ENCODE assay signal across 12 mouse cellular contexts in the genomic region with DNA sequence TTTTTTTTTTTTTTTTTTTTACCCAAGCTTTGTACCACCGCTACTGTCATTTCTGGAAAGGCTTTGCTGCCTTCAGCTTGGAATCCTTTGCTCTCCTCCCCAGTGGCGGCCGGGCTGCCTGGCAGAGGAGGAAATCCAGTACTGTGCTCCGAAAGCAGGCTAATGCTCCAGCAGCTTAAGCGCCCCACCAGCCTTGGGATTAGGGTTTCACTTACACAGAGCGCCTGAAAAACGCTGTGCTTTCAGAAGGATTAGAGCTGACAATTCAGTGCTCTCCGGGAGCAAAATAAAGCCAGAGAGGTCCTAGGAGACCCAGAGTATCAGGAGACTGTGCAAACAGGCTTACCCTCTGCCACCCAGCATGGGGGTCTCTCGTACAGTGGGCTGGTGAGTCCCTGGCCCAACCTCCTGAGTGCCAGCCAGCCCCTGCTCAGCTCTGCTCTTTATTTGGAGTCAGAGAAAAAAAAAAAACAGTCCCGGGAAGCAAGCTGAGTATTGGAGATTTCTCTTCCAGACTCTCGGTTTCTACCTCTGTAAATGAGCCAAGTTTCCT.
A peak's percentile ranks its signal among the peaks of the same experiment; 100 is the strongest.
DNase-seq lines count a peak whose midpoint lies in the region; ATAC-seq and TF ChIP-seq lines count a peak whose summit lies in the region.
"Had no signal": no experiment of that assay in that cellular context is flagged by ENCODE, and none has a peak within 500 bp of the region (broad histone marks: within the 10 kb centered on the region; RNA-seq: fewer than 3 reads in every experiment).

No protein-coding gene starts in this region.

- H3K27ac ChIP-seq in forebrain, embryonic 12.5 days = no peak overlapping the region
- H3K27ac ChIP-seq in forebrain, embryonic 15.5 days (replicated peaks) = no peak overlapping the region
- H3K27ac ChIP-seq in lung, embryonic 15.5 days = no peak overlapping the region
- H3K27ac ChIP-seq in midbrain, embryonic 11.5 days (ENCODE audit: low read depth, low read length) = no peak overlapping the region
- H3K27ac ChIP-seq in stomach, postnatal 0 days (replicated peaks) = no peak overlapping the region
- H3K27ac ChIP-seq: kidney, postnatal 0 days had no signal

- 9% methylated on average over 11 of the region's 11 CpGs for WGBS in forebrain, embryonic 12.5 days
- WGBS in forebrain, embryonic 15.5 days = 7% methylated on average over 11 of the region's 11 CpGs
- WGBS in lung, embryonic 15.5 days = 13% methylated on average over 11 of the region's 11 CpGs
- 4% methylated on average over 11 of the region's 11 CpGs for WGBS in midbrain, embryonic 11.5 days
- WGBS in stomach, postnatal 0 days = 12% methylated on average over 11 of the region's 11 CpGs

- H3K36me3 ChIP-seq in forebrain, embryonic 12.5 days (replicated peaks) = no peaks in the 10 kb centered on the region
- no peaks in the 10 kb centered on the region for H3K36me3 ChIP-seq in forebrain, embryonic 15.5 days
- H3K36me3 ChIP-seq in lung, embryonic 15.5 days = no peaks in the 10 kb centered on the region
- H3K36me3 ChIP-seq in midbrain, embryonic 11.5 days (ENCODE audit: control insufficient read depth, insufficient read depth, low read length) = no peaks in the 10 kb centered on the region
- no peaks in the 10 kb centered on the region for H3K36me3 ChIP-seq in stomach, postnatal 0 days (ENCODE audit: control insufficient read depth, insufficient read depth, low read length)

- no peak for DNase-seq in lung, postnatal 14 days
- DNase-seq in midbrain, embryonic 11.5 days (ENCODE audit: low spot score, missing footprints) = peak; percentile 89
- DNase-seq in stomach, postnatal 0 days (ENCODE audit: low spot score) = no peak
- DNase-seq in urinary bladder, postnatal 36 days (ENCODE audit: low spot score in 2 of 2) = no peak
- DNase-seq: B cell, adult 2 months; cerebellum, postnatal 14 days; liver, postnatal 0 days had no signal

- no peak overlapping the region for H3K4me3 ChIP-seq in forebrain, embryonic 12.5 days (replicated peaks)
- no peak overlapping the region for H3K4me3 ChIP-seq in forebrain, embryonic 15.5 days
- no peak overlapping the region for H3K4me3 ChIP-seq in lung, embryonic 15.5 days
- H3K4me3 ChIP-seq in midbrain, embryonic 11.5 days (ENCODE audit: low read depth, low read length) = no peak overlapping the region
- no peak overlapping the region for H3K4me3 ChIP-seq in stomach, postnatal 0 days (ENCODE audit: low read depth, low read length)

- ATAC-seq in forebrain, embryonic 12.5 days (ENCODE audit: low FRiP score) = no peak
- ATAC-seq in forebrain, embryonic 15.5 days (replicated peaks) = no peak
- ATAC-seq in lung, embryonic 15.5 days (ENCODE audit: borderline replicate concordance, extremely low read depth, low FRiP score, low TSS enrichment) = no peak
- peak; percentile 38; the same call in 1 of the 2 replicates for ATAC-seq in midbrain, embryonic 11.5 days (ENCODE audit: low FRiP score)
- ATAC-seq in stomach, postnatal 0 days (ENCODE audit: low FRiP score, low TSS enrichment) = no peak
- ATAC-seq in CD4-positive, CD25-positive, alpha-beta regulatory T cell, adult 4 months = no peak
- ATAC-seq: liver, postnatal 0 days had no signal

- H3K4me2 ChIP-seq in forebrain, embryonic 12.5 days = 0 out of 2 replicates have a peak overlapping the region, but pooled peaks have one; percentile 11
- H3K4me2 ChIP-seq in forebrain, embryonic 15.5 days (replicated peaks) = no peak overlapping the region
- 0 out of 2 replicates have a peak overlapping the region, but pooled peaks have one; percentile 3 for H3K4me2 ChIP-seq in lung, embryonic 15.5 days
- H3K4me2 ChIP-seq in midbrain, embryonic 11.5 days = peak overlapping the region; percentile 25
- H3K4me2 ChIP-seq in stomach, postnatal 0 days (replicated peaks; ENCODE audit: low read depth) = 0 out of 2 replicates have a peak overlapping the region, but pooled peaks have one; percentile 29

- no peak for TF ChIP-seq CTCF in stomach, postnatal 0 days (IDR thresholded peaks at IDR 0.05; ENCODE audit: low read depth)

- H3K27me3 ChIP-seq in forebrain, embryonic 12.5 days = peaks cover 76% of the 10 kb centered on the region
- peaks cover 8% of the 10 kb centered on the region; the same call in 1 of the 2 replicates for H3K27me3 ChIP-seq in forebrain, embryonic 15.5 days
- H3K27me3 ChIP-seq in lung, embryonic 15.5 days = peaks cover 4% of the 10 kb centered on the region; the same call in 1 of the 2 replicates
- H3K27me3 ChIP-seq in midbrain, embryonic 11.5 days (ENCODE audit: control insufficient read depth, insufficient read depth, low read length) = peaks cover 11% of the 10 kb centered on the region
- H3K27me3 ChIP-seq in stomach, postnatal 0 days (ENCODE audit: control insufficient read depth, insufficient read depth, low read length) = no peaks in the 10 kb centered on the region

- no peak for TF ChIP-seq EP300 in stomach, postnatal 0 days (optimal IDR thresholded peaks at IDR 0.05)

- no peaks in the 10 kb centered on the region for H3K9me3 ChIP-seq in forebrain, embryonic 12.5 days
- H3K9me3 ChIP-seq in forebrain, embryonic 15.5 days = no peaks in the 10 kb centered on the region
- H3K9me3 ChIP-seq in lung, embryonic 15.5 days = no peaks in the 10 kb centered on the region
- no peaks in the 10 kb centered on the region for H3K9me3 ChIP-seq in midbrain, embryonic 11.5 days (ENCODE audit: control insufficient read depth, low read length)
- H3K9me3 ChIP-seq in stomach, postnatal 0 days (ENCODE audit: control insufficient read depth, low read length) = no peaks in the 10 kb centered on the region

- H3K4me1 ChIP-seq in forebrain, embryonic 12.5 days = peaks cover 19% of the 10 kb centered on the region
- H3K4me1 ChIP-seq in forebrain, embryonic 15.5 days = peaks cover 12% of the 10 kb centered on the region
- 0 out of 2 replicates have a peak, but pooled peaks cover 4% of the 10 kb centered on the region for H3K4me1 ChIP-seq in lung, embryonic 15.5 days
- peaks cover 13% of the 10 kb centered on the region for H3K4me1 ChIP-seq in midbrain, embryonic 11.5 days (ENCODE audit: control insufficient read depth, insufficient read depth, low read length)
- H3K4me1 ChIP-seq in stomach, postnatal 0 days (replicated peaks; ENCODE audit: control insufficient read depth, insufficient read depth) = no peaks in the 10 kb centered on the region

- H3K9ac ChIP-seq in forebrain, embryonic 12.5 days = no peak overlapping the region
- H3K9ac ChIP-seq in forebrain, embryonic 15.5 days (replicated peaks) = no peak overlapping the region
- H3K9ac ChIP-seq in lung, embryonic 15.5 days = no peak overlapping the region
- H3K9ac ChIP-seq in midbrain, embryonic 11.5 days (ENCODE audit: low read length) = no peak overlapping the region
- H3K9ac ChIP-seq in stomach, postnatal 0 days (ENCODE audit: low read length) = no peak overlapping the region
- H3K9ac ChIP-seq: liver, postnatal 0 days had no signal
